In genomic region chr17:56153643-56154042, GRCm38 (mm10) we compare ENCODE assay signal across 8 mouse cellular contexts. TPM values are rescaled to one million over a fixed set of nuclear protein-coding genes. Genes with fewer than 3 reads are reported as not detected.
DNase-seq lines count a peak whose midpoint lies in the region; ATAC-seq and TF ChIP-seq lines count a peak whose summit lies in the region.

No protein-coding gene starts in this region.

- peak; percentile 50; the same call in 1 of the 2 replicates for ATAC-seq in liver, embryonic 11.5 days (replicated peaks; ENCODE audit: low FRiP score)
- peak; percentile 54; the same call in 1 of the 2 replicates for ATAC-seq in neural tube, embryonic 12.5 days (ENCODE audit: low FRiP score, low read depth)

- intact Hi-C loops in left cerebral cortex, postnatal 4 days (cut with DNase I) = no loop called here
- intact Hi-C loops in left cerebral cortex, postnatal 14 days (cut with DNase I) = no loop called here
- intact Hi-C loops in heart, postnatal 36 days (cut with DNase I) = no loop called here

- no peaks in the 10 kb centered on the region for H3K9me3 ChIP-seq in liver, embryonic 11.5 days (ENCODE audit: control insufficient read depth, low read length)
- H3K9me3 ChIP-seq in neural tube, embryonic 12.5 days = no peaks in the 10 kb centered on the region

- WGBS in liver, embryonic 11.5 days = 48% methylated on average over 9 of the region's 9 CpGs
- 36% methylated on average over 9 of the region's 9 CpGs for WGBS in neural tube, embryonic 12.5 days
- 63% methylated on average over 9 of the region's 9 CpGs for WGBS in thymus, adult 2 months

- no peak overlapping the region for H3K9ac ChIP-seq in liver, embryonic 11.5 days (ENCODE audit: low read depth, low read length)
- no peak overlapping the region for H3K9ac ChIP-seq in neural tube, embryonic 12.5 days

- peaks cover 50% of the 10 kb centered on the region for H3K27me3 ChIP-seq in liver, embryonic 11.5 days (replicated peaks; ENCODE audit: control insufficient read depth, insufficient read depth, low read length)
- H3K27me3 ChIP-seq in neural tube, embryonic 12.5 days (replicated peaks) = peaks cover 54% of the 10 kb centered on the region
- no peaks in the 10 kb centered on the region; the same call in 1 of the 2 replicates for H3K27me3 ChIP-seq in thymus, adult 2 months (ENCODE audit: control insufficient read depth, insufficient read depth, low read length)

- H3K4me2 ChIP-seq in liver, embryonic 11.5 days = no peak overlapping the region
- peak overlapping the region; percentile 16; the same call in 1 of the 2 replicates for H3K4me2 ChIP-seq in neural tube, embryonic 12.5 days (replicated peaks)

- H3K27ac ChIP-seq in liver, embryonic 11.5 days (ENCODE audit: low read depth, low read length) = no peak overlapping the region
- no peak overlapping the region; the same call in 1 of the 2 replicates for H3K27ac ChIP-seq in neural tube, embryonic 12.5 days
- H3K27ac ChIP-seq in layer of hippocampus, adult 2 months = no peak overlapping the region
- H3K27ac ChIP-seq in thymus, adult 2 months (ENCODE audit: control insufficient read depth, insufficient read depth, low read length) = no peak overlapping the region

- no peaks in the 10 kb centered on the region for H3K4me1 ChIP-seq in liver, embryonic 11.5 days (replicated peaks; ENCODE audit: control insufficient read depth, insufficient read depth, low read length)
- H3K4me1 ChIP-seq in neural tube, embryonic 12.5 days = peaks cover 19% of the 10 kb centered on the region
- H3K4me1 ChIP-seq in thymus, adult 2 months (replicated peaks; ENCODE audit: control insufficient read depth, insufficient read depth, low read length) = peaks cover 8% of the 10 kb centered on the region

- peak; percentile 75 for DNase-seq in left cerebral cortex, postnatal 4 days
- no peak for DNase-seq in left cerebral cortex, postnatal 14 days (ENCODE audit: low spot score in 2 of 2)
- peak; percentile 83 for DNase-seq in brain, embryonic 14.5 days (ENCODE audit: low read depth)
- DNase-seq in heart, postnatal 36 days = peak; percentile 53 to 66
- peak; percentile 63 for DNase-seq in liver, embryonic 11.5 days (ENCODE audit: low spot score)
- DNase-seq in layer of hippocampus, adult 2 months (ENCODE audit: low spot score in 2 of 2) = no peak
- no peak for DNase-seq in thymus, adult 2 months

- no peak overlapping the region for H3K4me3 ChIP-seq in liver, embryonic 11.5 days (ENCODE audit: low read depth, low read length)
- H3K4me3 ChIP-seq in neural tube, embryonic 12.5 days = no peak overlapping the region
- H3K4me3 ChIP-seq in layer of hippocampus, adult 2 months = no peak overlapping the region
- H3K4me3 ChIP-seq in thymus, adult 2 months (ENCODE audit: control insufficient read depth, insufficient read depth, low read length) = no peak overlapping the region

- no peaks in the 10 kb centered on the region for H3K36me3 ChIP-seq in liver, embryonic 11.5 days (ENCODE audit: control insufficient read depth, insufficient read depth, low read length)
- H3K36me3 ChIP-seq in neural tube, embryonic 12.5 days = no peaks in the 10 kb centered on the region
- no peaks in the 10 kb centered on the region for H3K36me3 ChIP-seq in thymus, adult 2 months (ENCODE audit: control insufficient read depth, insufficient read depth, low read length)

- TF ChIP-seq CTCF in brain, embryonic 14.5 days (IDR thresholded peaks at IDR 0.05; ENCODE audit: borderline replicate concordance, extremely low read depth, insufficient read depth, insufficient read length) = no peak
- TF ChIP-seq CTCF in layer of hippocampus, adult 2 months (conservative IDR thresholded peaks at IDR 0.05) = no peak
- no peak for TF ChIP-seq CTCF in thymus, adult 2 months (IDR thresholded peaks at IDR 0.05; ENCODE audit: borderline replicate concordance, control insufficient read depth, extremely low read depth, insufficient read depth, low read length, poor library complexity)

- no peak for TF ChIP-seq POLR2A in brain, embryonic 14.5 days (IDR thresholded peaks at IDR 0.05; ENCODE audit: borderline replicate concordance, extremely low read depth, insufficient read depth, insufficient read length, poor library complexity, severe bottlenecking)
- no peak for TF ChIP-seq POLR2A in thymus, adult 2 months (IDR thresholded peaks at IDR 0.05; ENCODE audit: control insufficient read depth, extremely low read depth, insufficient read depth, low read length, poor library complexity)

RNA-seq across cellular contexts. Expression of gene Tnfaip8l1, which starts 8.6 kb away (rescaled TPM):
- total RNA-seq in left cerebral cortex, postnatal 4 days (2021) = 10 to 100 TPM; 11.1 TPM
- total RNA-seq in left cerebral cortex, postnatal 14 days (2021) = 1 to 10 TPM; 8.3 to 9.8 TPM
- 9.8 TPM in 2 replicates for polyA plus RNA-seq in brain, embryonic 14.5 days (2012; rRNA removed)
- 1 to 10 TPM; 1.9 to 2.8 TPM for total RNA-seq in heart, postnatal 36 days (2021)
- 6.8 and 7.5 TPM in 2 replicates for polyA plus RNA-seq in liver, embryonic 11.5 days (2014; fragmentation: Nextera tagmentation; extraction: Ambion mirVana)
- 8.9 and 9.8 TPM in 2 replicates for polyA plus RNA-seq in neural tube, embryonic 12.5 days (2016; fragmentation: Nextera tagmentation; extraction: Ambion mirVana)
- 1 to 10 TPM; 5.4 to 7.0 TPM for total RNA-seq in layer of hippocampus, adult 2 months (2021)
- 21.6 and 26.8 TPM in 2 replicates for polyA plus RNA-seq in thymus, adult 2 months (2012; rRNA removed)

RNA-seq across cellular contexts. Expression of gene Sema6b, which starts 13.5 kb away (rescaled TPM):
- 10 to 100 TPM; 91.1 to 95.7 TPM for total RNA-seq in left cerebral cortex, postnatal 4 days (2021)
- 100 to 1,000 TPM; 135 to 144 TPM for total RNA-seq in left cerebral cortex, postnatal 14 days (2021)
- 35.0 and 48.5 TPM in 2 replicates for polyA plus RNA-seq in brain, embryonic 14.5 days (2012; rRNA removed)
- 10 to 100 TPM in 1 of 2 experiments, 1 to 10 TPM in 1; 7.5 to 10.2 TPM for total RNA-seq in heart, postnatal 36 days (2021)
- polyA plus RNA-seq in liver, embryonic 11.5 days (2014; fragmentation: Nextera tagmentation; extraction: Ambion mirVana) = 1.4 and 1.5 TPM in 2 replicates
- 12.5 and 13.0 TPM in 2 replicates for polyA plus RNA-seq in neural tube, embryonic 12.5 days (2016; fragmentation: Nextera tagmentation; extraction: Ambion mirVana)
- total RNA-seq in layer of hippocampus, adult 2 months (2021) = 100 to 1,000 TPM; 125 to 133 TPM
- 3.8 and 4.9 TPM in 2 replicates for polyA plus RNA-seq in thymus, adult 2 months (2012; rRNA removed)

RNA-seq across cellular contexts. Expression of gene Mydgf, which starts 30.1 kb away (rescaled TPM):
- 10 to 100 TPM; 45.9 to 47.6 TPM for total RNA-seq in left cerebral cortex, postnatal 4 days (2021)
- total RNA-seq in left cerebral cortex, postnatal 14 days (2021) = 10 to 100 TPM; 47.2 to 48.0 TPM
- polyA plus RNA-seq in brain, embryonic 14.5 days (2012; rRNA removed) = 49.8 and 54.7 TPM in 2 replicates
- 10 to 100 TPM; 25.2 to 25.5 TPM for total RNA-seq in heart, postnatal 36 days (2021)
- polyA plus RNA-seq in liver, embryonic 11.5 days (2014; fragmentation: Nextera tagmentation; extraction: Ambion mirVana) = 98.7 and 102 TPM in 2 replicates
- polyA plus RNA-seq in neural tube, embryonic 12.5 days (2016; fragmentation: Nextera tagmentation; extraction: Ambion mirVana) = 65.5 and 65.9 TPM in 2 replicates
- 10 to 100 TPM; 40.6 to 41.1 TPM for total RNA-seq in layer of hippocampus, adult 2 months (2021)
- polyA plus RNA-seq in thymus, adult 2 months (2012; rRNA removed) = 57.4 and 62.3 TPM in 2 replicates

RNA-seq across cellular contexts. Expression of gene Lrg1, which starts 31.8 kb away (rescaled TPM):
- total RNA-seq in left cerebral cortex, postnatal 4 days (2021) = not detected
- total RNA-seq in left cerebral cortex, postnatal 14 days (2021) = 1 to 10 TPM; 1.2 to 2.8 TPM
- polyA plus RNA-seq in brain, embryonic 14.5 days (2012; rRNA removed) = 0.06 and 0.18 TPM in 2 replicates
- 10 to 100 TPM; 56.1 to 73.6 TPM for total RNA-seq in heart, postnatal 36 days (2021)
- polyA plus RNA-seq in liver, embryonic 11.5 days (2014; fragmentation: Nextera tagmentation; extraction: Ambion mirVana) = 0.23 and 0.34 TPM in 2 replicates
- polyA plus RNA-seq in neural tube, embryonic 12.5 days (2016; fragmentation: Nextera tagmentation; extraction: Ambion mirVana) = 0.14 TPM in 1 of 2 replicates, not detected in the other
- total RNA-seq in layer of hippocampus, adult 2 months (2021) = 1 to 10 TPM in 1 of 2 experiments, under 1 TPM in 1; 0.77 to 1.6 TPM
- polyA plus RNA-seq in thymus, adult 2 months (2012; rRNA removed) = 23.5 and 27.0 TPM in 2 replicates

RNA-seq across cellular contexts. Expression of gene Plin5, which starts 36.2 kb away (rescaled TPM):
- total RNA-seq in left cerebral cortex, postnatal 4 days (2021) = 1 to 10 TPM; 1.2 to 1.9 TPM
- total RNA-seq in left cerebral cortex, postnatal 14 days (2021) = 1 to 10 TPM in 1 of 2 experiments, under 1 TPM in 1; 0.46 to 1.1 TPM
- polyA plus RNA-seq in brain, embryonic 14.5 days (2012; rRNA removed) = 0.43 and 0.67 TPM in 2 replicates
- total RNA-seq in heart, postnatal 36 days (2021) = 100 to 1,000 TPM; 171 to 183 TPM
- polyA plus RNA-seq in liver, embryonic 11.5 days (2014; fragmentation: Nextera tagmentation; extraction: Ambion mirVana) = 0.43 and 0.68 TPM in 2 replicates
- 0.30 and 0.38 TPM in 2 replicates for polyA plus RNA-seq in neural tube, embryonic 12.5 days (2016; fragmentation: Nextera tagmentation; extraction: Ambion mirVana)
- under 1 TPM; 0.54 to 0.76 TPM for total RNA-seq in layer of hippocampus, adult 2 months (2021)
- 6.2 and 11.7 TPM in 2 replicates for polyA plus RNA-seq in thymus, adult 2 months (2012; rRNA removed)

Comparison
In these comparisons a context has a peak if more than half of its experiments do, and no peak if none do; other contexts are left out.
1. DNase-seq: peak in left cerebral cortex, postnatal 4 days (single experiment), brain, embryonic 14.5 days (single experiment), heart, postnatal 36 days (2 of 2) and liver, embryonic 11.5 days (single experiment); none in left cerebral cortex, postnatal 14 days (0 of 2), layer of hippocampus, adult 2 months (0 of 2) and thymus, adult 2 months (single experiment).
2. RNA of gene Sema6b, which starts 13.5 kb away (total RNA-seq): 135 to 144 TPM in left cerebral cortex, postnatal 14 days, 125 to 133 TPM in layer of hippocampus, adult 2 months and 91.1 to 95.7 TPM in left cerebral cortex, postnatal 4 days; 7.5 to 10.2 TPM in heart, postnatal 36 days; every median in the first group is over 4 times any median in the second.